Mouse (Mus musculus) ES-Bruce4 (cell line): Measurements from ENCODE around the gene Alkbh1. TPM values are rescaled to one million over a fixed set of nuclear protein-coding genes. Genes with fewer than 3 reads are reported as not detected.
"Not testable (repeated sequence)": the region's sequence is repeated elsewhere in the genome, so short reads cannot be mapped to it uniquely, and the experiment has no call there.

Experiments used
- H3K27ac ChIP-seq: 2 replicates; pipeline ENCODE4 v1.5.1; 2012; ENCODE audit warnings: low read length, inconsistent platforms; ENCODE audit not compliant: insufficient read depth
- H3K27me3 ChIP-seq: 2 replicates; pipeline ENCODE4 v1.6.1; 2012; ENCODE audit warnings: mild to moderate bottlenecking, low read length, inconsistent platforms; ENCODE audit not compliant: control insufficient read depth, poor library complexity, insufficient read depth, severe bottlenecking
- H3K36me3 ChIP-seq: 2 replicates; pipeline ENCODE4 v1.6.1; 2012; ENCODE audit warnings: inconsistent platforms, mild to moderate bottlenecking, low read length, moderate library complexity; ENCODE audit not compliant: control insufficient read depth, poor library complexity, insufficient read depth, severe bottlenecking
- H3K4me1 ChIP-seq: one replicate; pipeline ENCODE4 v1.8.1; 2011; ENCODE audit warnings: low read length; ENCODE audit not compliant: control insufficient read depth, insufficient read depth
- H3K4me3 ChIP-seq: 2 replicates; pipeline ENCODE4 v1.5.1; 2011; ENCODE audit warnings: low read depth, mild to moderate bottlenecking, low read length
- H3K9ac ChIP-seq: 2 replicates; pipeline ENCODE4 v1.6.1; 2012; ENCODE audit warnings: low read depth, mild to moderate bottlenecking, inconsistent platforms; ENCODE audit not compliant: poor library complexity, severe bottlenecking
- H3K9me3 ChIP-seq: replicated peaks from 2 replicates; pipeline ENCODE4 v1.6.1; 2012; ENCODE audit warnings: mild to moderate bottlenecking, low read length, inconsistent platforms; ENCODE audit not compliant: control insufficient read depth, poor library complexity, insufficient read depth, severe bottlenecking
- CTCF ChIP-seq: IDR thresholded peaks from one replicate; pipeline ENCODE4 v1.8.1; 2011; ENCODE audit warnings: low read depth, low read length
- EP300 ChIP-seq: IDR thresholded peaks from 2 replicates; pipeline ENCODE4 v1.6.1; 2011; ENCODE audit warnings: low read depth, low read length; ENCODE audit not compliant: insufficient read depth
- POLR2A ChIP-seq: IDR thresholded peaks from one replicate; pipeline ENCODE4 v1.8.1; 2011; ENCODE audit warnings: low read length; ENCODE audit not compliant: insufficient read depth
- polyA plus RNA-seq: library from polyadenylated mRNA; stranded (reverse); fragments of >200 nt; gene quantifications from 2 replicates; pipeline ENCODE4 v1.2.4, GENCODE M21; 2011; ENCODE audit warnings: low read depth; ENCODE audit not compliant: missing spikeins, insufficient read depth, insufficient read length

Gene Alkbh1
- 62.5 and 64.5 TPM in 2 replicates for polyA plus RNA-seq

DNA sequence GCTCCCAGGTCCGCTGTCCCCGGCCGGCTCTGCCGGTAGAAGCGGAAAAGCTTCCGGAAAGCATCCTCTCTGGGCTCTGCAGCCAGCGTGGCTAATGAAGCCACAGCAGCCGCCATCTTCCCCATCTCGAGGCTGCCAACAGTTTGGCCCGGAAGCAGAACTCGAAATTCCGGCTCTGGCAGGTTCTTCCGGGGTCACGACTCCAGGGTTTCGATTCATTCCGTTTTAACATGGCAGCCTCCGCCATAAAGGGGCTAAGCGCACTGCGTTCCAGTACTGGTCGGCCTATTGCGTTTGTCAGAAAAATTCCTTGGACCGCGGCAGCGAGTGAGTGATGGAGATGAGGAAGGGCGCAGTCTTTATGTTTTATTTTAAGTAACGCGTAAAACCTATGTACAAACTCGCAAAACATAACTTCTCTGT lies at the start of gene Alkbh1, which contains the start of gene Slirp:
Gene Alkbh1, minus strand, starts transcription at position 318 of the 423 bp plus-strand sequence.
Gene Slirp, plus strand, starts transcription at position 197 of the 423 bp plus-strand sequence.
- Histone ChIP-seq H3K9ac (peak within 1 kb of the TSS; percentile 93), H3K36me3 (peaks cover 58% of the 10 kb centered on the region), H3K27ac (peak within 1 kb of the TSS; percentile 41), H3K4me1 (no peaks in the 10 kb centered on the region), H3K9me3 (no peaks in the 10 kb centered on the region), H3K4me3 (peak within 1 kb of the TSS; percentile 80), H3K27me3 (no peaks in the 10 kb centered on the region)
- TF ChIP-seq EP300 (0 out of 2 replicates have a peak, but pooled peaks have one; percentile 25), POLR2A (no peak), CTCF (no peak)

DNA sequence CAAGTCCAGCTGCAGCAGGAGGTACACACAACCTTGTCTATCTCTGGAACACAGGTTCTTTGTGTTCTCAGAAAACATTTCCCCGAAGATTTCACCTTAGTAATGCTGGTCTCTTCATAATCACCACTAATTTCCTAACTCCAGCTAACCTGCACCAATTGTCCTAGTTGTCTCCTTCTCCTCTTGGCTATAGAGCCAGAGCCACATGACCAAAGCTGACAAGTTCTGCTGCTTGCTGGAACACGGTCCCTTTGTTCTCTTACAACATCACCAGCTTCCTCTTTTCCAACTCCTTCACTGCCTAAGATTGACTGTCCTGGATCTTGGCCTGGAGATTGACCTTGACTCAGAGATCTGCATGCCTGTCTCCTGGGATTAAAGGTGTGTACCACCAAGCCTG lies 44.9 kb upstream of the Alkbh1 start:
- not testable (repeated sequence) for H3K27me3 ChIP-seq, H3K4me1 ChIP-seq, H3K27ac ChIP-seq, H3K36me3 ChIP-seq, H3K9me3 ChIP-seq, H3K4me3 ChIP-seq, H3K9ac ChIP-seq

DNA sequence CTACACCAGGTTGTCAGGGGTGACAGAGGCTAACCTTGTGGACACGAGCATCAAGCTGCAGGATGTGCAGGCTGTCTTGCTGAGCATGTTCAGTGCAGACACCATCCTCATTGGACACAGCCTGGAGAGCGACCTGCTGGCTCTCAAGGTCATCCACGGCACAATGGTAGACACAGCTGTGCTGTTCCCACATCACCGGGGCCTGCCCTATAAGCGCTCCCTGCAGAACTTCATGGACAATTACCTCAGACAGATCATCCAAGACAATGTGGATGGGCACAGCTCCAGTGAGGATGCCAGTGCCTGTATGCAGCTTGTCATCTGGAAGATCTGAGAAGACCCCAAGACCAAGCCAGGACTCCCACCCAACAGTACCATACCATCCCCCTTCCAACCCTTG lies 38.7 kb upstream of the Alkbh1 start:
- H3K36me3 ChIP-seq, H3K9me3 ChIP-seq, H3K4me3 ChIP-seq: not testable (repeated sequence)

DNA sequence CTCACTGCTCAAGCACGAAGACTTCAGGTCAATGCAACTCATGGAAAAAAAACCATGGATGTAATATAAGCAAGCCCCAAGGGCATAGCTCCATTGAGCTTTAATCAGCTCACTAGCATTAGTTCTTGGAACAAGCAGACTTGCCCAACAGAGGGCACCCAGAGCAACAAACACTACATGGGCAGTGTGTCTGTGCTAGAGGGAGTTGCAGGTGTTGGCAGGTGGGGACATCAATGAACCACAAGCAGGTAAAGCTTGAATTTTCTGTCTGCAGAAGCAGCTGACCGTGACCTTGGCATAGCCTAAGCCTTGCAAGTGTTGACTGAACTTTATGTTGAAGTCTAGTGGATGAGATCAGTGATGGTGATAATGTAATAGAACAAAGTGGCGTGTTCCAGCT lies 30.9 kb upstream of the Alkbh1 start:
- Histone ChIP-seq H3K9ac (no peak overlapping the region), H3K27ac (no peak overlapping the region), H3K36me3 (peaks cover 5% of the 10 kb centered on the region; the same call in 1 of the 2 replicates), H3K27me3 (no peaks in the 10 kb centered on the region), H3K9me3 (no peaks in the 10 kb centered on the region), H3K4me3 (no peak overlapping the region), H3K4me1 (no peaks in the 10 kb centered on the region)
- TF ChIP-seq CTCF, result no peak
- no peak for TF ChIP-seq EP300
- TF ChIP-seq POLR2A, result no peak

More for the DNA sequence above, 38.7 kb upstream of the Alkbh1 start:
- H3K4me1 ChIP-seq, H3K9ac ChIP-seq, H3K27ac ChIP-seq, H3K27me3 ChIP-seq: not testable (repeated sequence)

DNA sequence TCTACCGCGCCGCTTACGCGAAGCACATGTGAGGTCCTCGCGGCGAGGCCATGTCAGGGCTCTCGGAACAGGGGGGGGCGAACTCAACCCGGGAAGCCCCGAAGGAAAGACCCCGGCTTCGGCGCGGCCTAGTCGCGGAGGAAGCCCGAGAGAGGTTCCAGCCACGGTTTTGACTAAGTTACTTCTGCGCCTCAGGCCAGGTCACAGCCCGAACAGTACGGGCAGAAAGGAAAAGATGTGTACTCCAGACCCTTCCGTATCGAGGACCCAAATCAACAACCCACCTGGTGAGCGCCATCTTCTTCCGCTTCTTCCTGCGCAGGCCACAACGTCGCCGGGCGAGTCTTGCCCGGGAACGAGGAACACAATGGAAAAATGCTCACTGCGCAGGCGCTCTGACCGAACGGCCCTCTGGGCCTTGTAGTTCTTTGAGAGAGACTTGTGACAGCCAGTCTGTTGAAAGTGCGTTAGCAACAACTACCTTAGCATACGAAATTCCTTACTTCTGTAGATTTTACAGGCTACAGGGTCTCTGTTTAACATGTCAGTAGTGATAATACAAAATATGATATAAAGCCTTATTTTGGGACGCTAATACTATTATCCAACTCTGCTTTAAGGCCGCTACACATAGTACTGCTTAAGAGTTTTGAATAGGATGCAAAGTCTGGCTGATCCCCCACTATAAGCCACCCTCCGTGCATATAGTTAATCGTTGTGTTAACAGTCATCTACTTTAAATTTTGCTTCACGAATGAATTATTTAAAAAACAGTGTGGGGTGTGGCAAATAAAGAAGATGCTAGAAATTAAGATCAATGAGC lies 28.4 kb upstream of the Alkbh1 start, which contains the start of gene Snw1:
Gene Snw1, minus strand, starts transcription at position 311 of the 823 bp plus-strand sequence.
- Histone ChIP-seq H3K36me3 (peaks cover 21% of the 10 kb centered on the region), H3K27ac (no peak within 1 kb of the TSS), H3K4me1 (peaks cover under 1% of the 10 kb centered on the region), H3K9ac (peak within 1 kb of the TSS; percentile 93), H3K9me3 (no peaks in the 10 kb centered on the region), H3K4me3 (peak within 1 kb of the TSS; percentile 93), H3K27me3 (no peaks in the 10 kb centered on the region)
- TF ChIP-seq CTCF, result no peak
- TF ChIP-seq EP300, result 0 out of 2 replicates have a peak, but pooled peaks have one; percentile 15
- TF ChIP-seq POLR2A, result peak; percentile 69

DNA sequence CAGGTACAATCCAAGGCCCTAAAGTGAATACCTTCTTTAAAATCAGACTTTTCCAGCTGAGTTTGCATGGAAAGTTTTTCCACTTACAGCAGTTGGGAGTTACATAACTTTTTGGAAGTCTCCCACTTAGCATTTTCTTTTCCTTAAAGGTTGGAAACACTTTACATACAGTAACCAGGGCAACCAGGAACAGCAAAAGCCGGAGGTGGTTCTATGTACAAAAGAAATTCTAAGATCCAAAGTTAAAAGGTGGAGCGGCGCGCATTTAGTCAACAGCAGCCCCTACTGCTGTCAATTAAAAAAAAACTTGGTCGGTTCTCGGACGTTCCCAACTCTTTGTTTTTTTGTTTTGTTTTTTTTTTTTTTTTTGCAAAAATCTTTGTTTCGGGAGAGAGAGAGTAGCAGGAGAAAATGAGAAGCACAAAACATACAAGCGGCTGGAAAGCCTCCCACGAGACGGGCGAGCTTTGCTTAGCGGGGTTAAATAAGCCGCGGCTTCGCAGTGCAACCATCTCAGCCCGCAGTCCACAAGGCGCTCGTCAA lies 27.7 kb upstream of the Alkbh1 start:
- no peak overlapping the region for H3K27ac ChIP-seq
- H3K27me3 ChIP-seq, result no peaks in the 10 kb centered on the region
- no peaks in the 10 kb centered on the region for H3K9me3 ChIP-seq
- H3K4me3 ChIP-seq, result peak overlapping the region; percentile 93
- peak overlapping the region; percentile 93 for H3K9ac ChIP-seq
- peaks cover 27% of the 10 kb centered on the region for H3K36me3 ChIP-seq
- no peak for TF ChIP-seq EP300
- no peak for TF ChIP-seq POLR2A
- TF ChIP-seq CTCF, result no peak
- peaks cover 1% of the 10 kb centered on the region for H3K4me1 ChIP-seq
